Mouse (Mus musculus): ENCODE measurements at regions not wholly inside any gene's neighbourhood (a gene's known extent, or its start where the extent isn't known, plus 50 kb on each side); places are given as distances from the start of the nearest gene placed in this dataset.

DNA sequence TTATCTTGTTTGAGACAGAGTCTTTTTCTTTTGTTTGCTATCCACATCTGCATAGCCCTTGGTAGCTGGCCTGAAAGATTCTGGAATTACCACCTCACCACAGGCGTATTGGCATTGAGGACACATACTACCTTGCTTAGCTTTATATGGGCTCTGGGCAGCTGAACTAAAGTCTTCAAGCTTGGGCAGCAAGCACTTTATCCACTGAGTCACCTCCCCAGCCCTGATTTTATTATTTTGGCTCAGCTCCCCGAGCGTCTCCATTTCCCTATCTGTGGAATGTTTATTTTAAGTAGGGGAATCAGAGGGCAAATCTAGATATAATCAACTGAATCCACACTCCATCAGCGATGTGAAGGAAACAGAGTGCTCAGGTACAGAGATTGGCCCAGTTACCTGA, 340.4 kb upstream of the Fam98a start:
- no peak for TF ChIP-seq POLR2A (IDR thresholded peaks at IDR 0.05; ENCODE audit: borderline replicate concordance, extremely low read depth, insufficient read depth, insufficient read length, poor library complexity, severe bottlenecking)
- no peak for TF ChIP-seq CTCF (IDR thresholded peaks at IDR 0.05; ENCODE audit: borderline replicate concordance, extremely low read depth, insufficient read depth, insufficient read length)
